Mouse (Mus musculus) adrenal gland, postnatal 14 days (tissue): ENCODE data around the gene Pbp2. TPM values are rescaled to one million over a fixed set of nuclear protein-coding genes. Genes with fewer than 3 reads are reported as not detected.

ENCODE experiments used
- DNase-seq: peaks from one replicate; pipeline ENCODE4 v3.0.0; 2021; ENCODE audit warnings: mixed read lengths
- long read RNA-seq, 2 experiments: library from polyadenylated mRNA; stranded (forward); transcript quantifications; one replicate each; pipeline ENCODE4 v2.0.0; 2021
- total RNA-seq: library from RNA; stranded (reverse); gene quantifications from 2 replicates; pipeline ENCODE4 v1.2.3, GENCODE M21; 2021

The Pbp2 gene
- total RNA-seq = not detected in 2 replicates
- long read RNA-seq, experiment 1 = 0 reads
- long read RNA-seq, experiment 2 = 0 reads

DNA sequence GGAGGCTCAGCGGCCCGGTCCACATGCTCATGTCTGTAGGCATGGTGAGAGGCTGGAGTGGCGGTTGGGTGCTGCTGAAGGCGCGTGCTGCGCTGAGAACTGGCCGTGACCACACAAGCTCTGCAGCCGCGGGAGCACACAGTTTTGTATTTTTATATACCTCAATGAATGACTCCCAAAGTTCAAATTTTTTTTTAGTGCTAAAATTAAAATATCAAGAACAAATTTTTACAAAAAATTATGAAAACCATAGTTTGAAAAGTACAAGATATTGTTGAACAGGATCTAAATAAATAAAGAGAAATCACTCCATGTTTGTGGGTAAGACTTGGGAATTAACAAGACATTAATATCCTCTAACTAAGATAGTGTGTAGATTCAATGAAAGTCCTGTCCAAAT lies at the start of gene Pbp2:
Gene Pbp2 (minus strand): TSS at position 101 of the 400 bp plus-strand sequence.
- DNase-seq = no peak

GRCm38 (mm10) chr6:135354953-135355352 lies 44.7 kb upstream of the Pbp2 start:
- DNase-seq = no peak

DNA sequence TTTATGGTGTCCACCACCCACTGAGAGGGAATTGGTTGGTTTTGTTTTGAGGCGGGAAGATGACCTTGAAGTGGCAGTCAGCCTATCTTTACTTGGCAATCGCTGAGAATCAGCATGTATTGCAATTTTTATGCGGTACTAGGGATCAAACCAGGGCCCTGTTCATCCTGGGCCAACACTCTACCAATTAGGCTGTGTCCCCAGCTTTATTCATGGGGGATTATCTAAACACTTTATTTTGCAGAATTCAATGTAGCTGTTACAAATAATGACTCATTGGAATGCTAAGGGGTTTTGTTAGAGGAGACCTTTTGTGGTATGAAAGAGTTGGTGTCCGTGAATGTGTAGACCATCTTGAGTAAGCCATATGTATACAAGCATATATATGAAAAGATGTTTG lies 42.3 kb upstream of the Pbp2 start:
- no peak for DNase-seq

GRCm38 (mm10) chr6:135351638-135352302 lies 41.6 kb upstream of the Pbp2 start:
- DNase-seq = peak; percentile 47

- DNase-seq = no peak
Observed at GRCm38 (mm10) chr6:135341076-135341378, 30.8 kb upstream of the Pbp2 start.

DNA sequence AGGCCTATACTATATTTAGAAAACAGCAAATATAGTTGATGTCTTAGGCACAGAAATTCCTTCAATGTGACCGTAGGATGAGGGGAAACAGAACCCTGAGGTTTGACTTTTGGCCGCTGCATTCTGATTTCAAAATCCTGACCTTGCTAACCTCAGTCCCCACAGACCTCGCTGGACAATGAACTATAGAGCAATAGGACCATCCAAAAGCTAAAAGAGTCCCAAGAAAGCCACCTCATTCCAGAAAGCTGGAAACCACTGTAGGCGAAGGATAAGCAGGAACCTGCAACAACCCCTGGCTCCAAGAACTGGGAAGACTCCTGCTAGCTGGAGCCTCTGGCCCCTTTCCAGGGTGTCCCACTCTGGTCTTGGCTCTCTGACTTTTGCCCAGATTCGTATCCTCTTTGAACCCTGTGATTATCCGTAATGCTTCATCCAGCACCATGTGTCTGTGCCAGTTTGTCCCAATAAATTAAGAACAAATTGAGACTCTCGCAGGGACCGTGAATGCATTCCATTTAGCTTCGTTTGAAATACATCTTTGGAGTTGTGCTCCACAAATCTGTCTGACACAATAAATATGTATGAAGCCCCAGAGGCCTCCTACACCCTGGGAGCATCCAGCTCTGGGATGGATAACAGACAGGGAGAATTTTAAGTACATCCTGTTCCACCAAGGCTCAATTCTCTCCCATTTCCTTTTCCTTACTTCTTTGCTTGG lies 30.3 kb upstream of the Pbp2 start:
- DNase-seq = no peak

- no peak for DNase-seq
Observed at GRCm38 (mm10) chr6:135336376-135336775, 26.2 kb upstream of the Pbp2 start.

DNA sequence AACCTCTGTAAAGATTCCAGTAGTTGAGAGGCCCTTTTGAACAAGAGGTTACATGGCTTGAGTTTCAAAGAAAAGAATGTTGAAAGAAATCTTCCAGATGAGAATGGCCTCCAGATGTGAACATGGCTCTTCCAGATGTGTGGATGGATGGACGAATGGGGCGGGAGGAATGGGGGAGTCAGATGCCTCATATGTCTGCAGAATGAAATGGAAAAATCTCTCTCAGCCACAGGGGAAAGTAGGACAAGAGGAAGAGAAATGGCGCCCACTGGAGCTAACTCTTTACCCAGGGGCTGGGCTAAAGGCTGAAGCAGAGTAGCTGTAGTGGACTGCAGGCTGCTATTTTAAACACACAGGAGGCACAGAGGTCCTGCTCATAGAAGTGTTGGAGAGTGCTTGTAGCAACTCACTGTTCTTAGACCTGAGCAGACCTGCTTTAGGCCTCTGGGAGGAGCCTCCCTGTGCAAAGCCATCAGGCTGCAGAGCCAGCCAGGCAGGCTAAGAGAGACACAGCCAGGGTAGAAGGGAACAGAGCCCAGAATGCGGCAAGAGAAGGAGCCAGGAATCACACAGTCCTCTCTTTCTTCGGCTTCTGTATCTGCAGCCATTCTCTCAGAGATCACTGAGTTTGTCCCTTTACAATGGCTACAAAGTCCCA lies 23.9 kb upstream of the Pbp2 start:
- DNase-seq = no peak

GRCm38 (mm10) chr6:135332737-135333281 lies 22.6 kb upstream of the Pbp2 start:
- DNase-seq = peak; percentile 27

DNA sequence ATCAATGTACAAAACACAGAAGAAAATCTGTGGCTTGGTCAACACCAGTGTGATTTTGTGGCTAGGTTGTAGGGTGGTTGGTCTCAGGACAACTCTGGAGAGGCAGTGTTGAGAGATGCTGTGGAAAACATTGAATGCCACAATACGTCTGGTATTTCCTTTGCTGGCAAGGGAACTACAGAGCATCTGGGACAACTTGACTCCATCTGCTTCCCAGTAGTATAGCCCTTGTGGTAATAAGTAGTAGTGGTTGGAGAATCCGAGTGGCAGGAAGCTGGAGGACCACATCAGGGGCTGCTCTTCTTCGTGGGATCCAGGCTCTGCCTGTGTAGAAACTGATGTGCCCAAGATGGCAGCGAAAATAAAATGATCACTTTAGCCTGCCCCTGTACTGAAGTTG lies 21.7 kb upstream of the Pbp2 start:
- no peak for DNase-seq

DNA sequence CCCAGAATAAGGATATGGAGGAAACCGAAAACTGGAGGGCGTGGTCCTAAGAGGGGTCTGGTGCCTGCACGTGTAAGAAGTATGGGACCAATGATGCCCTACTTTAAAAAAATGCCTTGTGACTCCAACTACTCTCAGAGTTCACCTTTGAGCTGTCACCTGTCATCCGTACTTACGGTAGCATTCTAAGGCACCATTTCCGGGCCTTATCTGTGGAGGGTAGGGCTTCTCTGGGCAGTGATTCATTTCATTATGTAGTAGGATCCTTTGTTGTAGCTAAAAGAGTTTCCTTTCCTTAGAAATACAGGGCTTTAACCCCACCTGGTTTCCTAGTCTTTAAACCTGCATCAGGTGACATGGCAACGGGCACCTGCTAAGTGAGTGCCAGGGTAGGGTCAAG lies 16.6 kb upstream of the Pbp2 start:
- DNase-seq = no peak

GRCm38 (mm10) chr6:135324686-135325300 lies 14.6 kb upstream of the Pbp2 start:
- no peak for DNase-seq

- DNase-seq = no peak
Observed at GRCm38 (mm10) chr6:135324111-135324510, 13.9 kb upstream of the Pbp2 start.

GRCm38 (mm10) chr6:135323311-135323982 lies 13.2 kb upstream of the Pbp2 start:
- peak; percentile 66 for DNase-seq

DNA sequence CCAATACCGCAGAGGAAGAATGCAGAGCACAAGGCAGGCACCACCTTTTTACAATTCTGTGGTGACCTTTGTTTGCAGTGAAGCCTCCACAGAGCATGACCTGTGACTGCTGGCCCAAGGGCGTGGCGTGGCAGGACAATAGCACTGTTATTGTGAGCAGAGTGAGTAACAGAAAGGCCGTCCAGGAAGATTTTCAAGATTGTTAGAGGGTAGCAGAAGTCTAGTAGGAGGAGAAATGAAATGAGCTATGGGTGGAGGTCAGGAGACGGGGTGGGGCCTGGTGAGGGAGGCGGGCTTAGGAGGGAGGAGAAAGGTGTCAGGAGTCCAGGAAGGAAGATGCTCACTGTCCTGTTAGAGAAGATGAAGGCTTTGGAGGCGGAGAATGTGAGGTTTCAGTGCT lies 12.5 kb upstream of the Pbp2 start:
- DNase-seq = peak; percentile 22

DNA sequence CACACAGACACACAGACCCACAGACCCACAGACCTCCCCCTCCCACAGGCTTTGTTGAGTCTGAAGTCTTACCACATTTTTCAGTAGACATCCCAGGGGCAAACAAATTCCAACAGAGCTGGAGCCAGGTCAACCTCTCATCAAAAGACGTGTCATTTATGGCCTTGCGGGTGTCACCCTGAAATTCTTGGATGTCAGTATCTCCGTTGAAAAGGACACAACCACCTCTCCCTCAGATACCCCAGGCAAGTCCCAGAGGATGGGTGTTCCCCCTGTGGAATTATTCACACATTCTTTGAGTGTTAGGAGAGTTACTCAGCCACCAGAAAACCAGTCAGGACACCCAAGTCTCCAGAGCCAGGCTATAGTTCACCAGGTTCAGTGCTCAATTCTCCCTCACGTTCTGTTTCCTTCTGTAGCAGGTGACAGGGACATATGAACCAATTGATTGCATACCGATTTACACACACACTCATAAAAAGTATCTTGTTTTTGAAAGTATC lies 9.3 kb upstream of the Pbp2 start:
- no peak for DNase-seq

- no peak for DNase-seq
Observed at GRCm38 (mm10) chr6:135316141-135316540, 5.9 kb upstream of the Pbp2 start.

GRCm38 (mm10) chr6:135313981-135314380 lies 3.8 kb upstream of the Pbp2 start:
- DNase-seq = no peak

DNA sequence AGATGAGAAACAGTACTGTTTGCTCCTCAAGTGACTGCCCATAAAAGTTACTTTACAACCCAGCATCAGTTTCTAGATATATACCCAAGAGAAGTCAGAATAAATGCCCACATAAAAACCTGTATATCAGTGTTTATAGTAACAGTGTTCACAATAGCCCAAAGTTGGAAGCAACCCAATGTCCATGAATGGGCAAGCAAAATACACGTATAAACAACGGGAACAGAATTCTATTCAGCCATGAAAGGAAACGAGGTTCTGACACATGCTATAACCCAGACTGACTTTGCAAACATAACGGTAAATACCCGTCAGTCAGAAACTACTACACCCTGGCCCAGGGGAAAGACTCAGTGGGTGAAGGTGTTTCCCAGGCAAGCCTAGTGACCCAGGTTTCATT lies 1.8 kb upstream of the Pbp2 start:
- DNase-seq = no peak

GRCm38 (mm10) chr6:135304576-135305260 lies 5.5 kb downstream of the Pbp2 start:
- DNase-seq = no peak

DNA sequence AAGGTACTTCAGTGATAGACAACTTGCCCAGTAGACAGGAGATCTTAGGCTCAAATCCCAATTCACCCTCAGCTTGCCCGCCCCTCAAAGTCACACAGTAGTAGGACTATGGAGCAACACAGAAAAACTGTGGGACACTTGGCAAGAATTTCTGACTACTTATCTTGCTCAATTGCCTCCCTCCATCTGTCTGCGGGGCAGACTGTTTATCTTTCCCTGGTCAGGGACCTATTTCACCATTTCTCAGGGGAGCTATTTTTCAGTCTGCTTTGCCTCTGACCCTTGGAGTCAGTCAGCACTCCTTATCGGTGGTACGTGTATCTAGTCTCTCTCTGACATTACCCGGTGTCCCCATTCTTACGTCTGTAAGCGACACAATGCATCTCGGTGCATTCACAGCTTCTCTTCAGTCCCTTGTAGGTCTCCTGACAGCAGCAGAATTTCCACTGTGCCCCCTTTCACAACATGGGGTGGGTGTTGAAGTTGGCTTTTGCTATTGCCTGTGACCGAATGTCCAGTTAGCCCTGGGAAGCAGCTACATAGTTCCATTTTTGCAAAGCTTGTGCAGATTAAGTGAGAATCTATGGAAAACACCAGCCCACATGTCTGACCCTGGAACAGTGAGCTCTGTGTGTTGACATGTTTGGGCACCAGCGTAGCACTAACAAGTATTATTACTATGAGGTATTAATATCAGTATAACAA lies 7.6 kb downstream of the Pbp2 start:
- DNase-seq = peak; percentile 36
